ENCODE assay signal across 8 mouse cellular contexts in the genomic region with DNA sequence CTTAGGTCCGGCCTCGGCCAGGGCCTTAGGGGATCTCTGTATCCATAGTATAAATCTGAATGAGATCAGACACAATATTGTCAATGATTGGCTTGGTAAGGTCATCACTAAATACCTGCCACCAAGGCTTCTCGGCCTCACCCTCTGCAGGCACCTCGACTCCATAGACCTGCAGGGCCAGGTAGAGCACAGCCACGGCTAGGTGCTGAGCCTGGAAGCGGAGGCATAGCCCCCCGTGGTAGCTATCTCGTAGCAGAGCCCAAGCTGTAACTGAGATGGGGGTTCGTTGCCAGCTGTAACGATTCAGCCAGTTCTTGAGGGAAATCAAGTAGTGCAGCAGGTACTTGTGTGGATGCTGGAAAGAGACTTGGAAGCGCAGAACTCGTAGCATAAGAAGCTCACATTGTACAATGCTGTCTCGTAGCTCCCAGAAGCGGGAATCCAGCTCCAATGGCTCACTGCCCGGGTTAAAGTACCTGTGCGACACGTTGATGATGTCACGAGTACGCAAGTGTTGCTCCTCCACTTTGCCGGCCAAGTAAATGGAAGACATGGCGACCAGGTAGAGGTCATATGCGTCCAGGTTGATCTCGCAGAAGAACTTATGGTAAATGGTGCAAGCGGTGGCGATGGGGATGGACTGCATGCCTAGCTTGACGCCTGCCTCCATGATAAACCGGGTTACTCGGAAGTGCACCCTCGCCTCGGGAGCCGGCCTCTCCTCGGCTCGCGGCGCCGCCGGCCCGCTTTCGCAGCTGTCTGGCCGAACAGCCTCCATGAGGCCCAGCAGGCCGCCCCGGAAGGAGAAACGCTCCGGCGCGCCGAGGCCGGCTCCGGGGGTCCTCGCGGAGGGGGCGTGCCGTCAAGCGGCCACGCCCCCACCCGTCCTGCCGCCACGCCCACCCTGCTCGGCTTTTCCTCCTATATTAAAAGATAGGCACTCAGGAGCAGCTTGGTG. TPM values are rescaled to one million over a fixed set of nuclear protein-coding genes. Genes with fewer than 3 reads are reported as not detected.
DNase-seq lines count a peak whose midpoint lies in the region.

A gene (minus strand): TSS at position 845 of the 958 bp plus-strand sequence.

- intact Hi-C loops in left cerebral cortex, postnatal 25 days (cut with DNase I): no loop called here

- DNase-seq in adrenal gland, adult 18-20 months (ENCODE audit: low spot score in 2 of 2): peak; percentile 77 to 80
- peak; percentile 73 for DNase-seq in embryo, embryonic 10 days (ENCODE audit: low spot score)
- DNase-seq in gastrocnemius, postnatal 10 days: peak; percentile 79
- DNase-seq in hindlimb bud, embryonic 11.5 days (ENCODE audit: extremely low spot score, low read depth, low spot score): peak; percentile 2
- DNase-seq in left cerebral cortex, postnatal 25 days (ENCODE audit: low spot score in 2 of 2): peak; percentile 65 to 68
- DNase-seq in mesoderm, embryonic 11.5 days (ENCODE audit: low read depth, low spot score): peak; percentile 78
- DNase-seq in right cerebral cortex, postnatal 25 days: peak; percentile 69
- DNase-seq in urinary bladder, postnatal 4 days (ENCODE audit: low spot score in 2 of 2): peak; percentile 76 to 82

RNA-seq across cellular contexts. Expression of the gene that starts here (rescaled TPM):
- 10 to 100 TPM; 35.8 to 45.9 TPM for total RNA-seq in adrenal gland, adult 18-20 months (2021)
- total RNA-seq in gastrocnemius, postnatal 10 days (2021): 10 to 100 TPM; 14.4 to 16.4 TPM
- total RNA-seq in left cerebral cortex, postnatal 25 days (2021): 10 to 100 TPM; 17.5 to 18.4 TPM

Comparison
In these comparisons a context has a peak if more than half of its experiments do, and no peak if none do; other contexts are left out.
1. Peak in every context shown above with its lines: DNase-seq.
2. DNase-seq: peak in every context shown above with its lines; median percentile 79 in gastrocnemius, postnatal 10 days; 79 in urinary bladder, postnatal 4 days; 78 in adrenal gland, adult 18-20 months; 78 in mesoderm, embryonic 11.5 days; 73 in embryo, embryonic 10 days; 69 in right cerebral cortex, postnatal 25 days; 66 in left cerebral cortex, postnatal 25 days; 2 in hindlimb bud, embryonic 11.5 days.